Mouse (Mus musculus): ENCODE results near the gene Cyp4f17.

- TF ChIP-seq USF1 (IDR thresholded peaks at IDR 0.05; ENCODE audit: low read depth) (no peak), POLR2AphosphoS2 (IDR thresholded peaks at IDR 0.05; ENCODE audit: insufficient read length, low read depth) (no peak), MYOG (IDR thresholded peaks at IDR 0.05; ENCODE audit: control insufficient read depth in 1 of 3, insufficient read depth in 1 of 3, insufficient read length in 2 of 3, low read depth in 2 of 3) (no peak), POLR2A (IDR thresholded peaks at IDR 0.05; ENCODE audit: insufficient read length, low read depth) (no peak)
Observed at GRCm38 (mm10) chr17:32528408-32529337, 22.8 kb downstream of the Cyp4f17 start.
